In the genomic region with DNA sequence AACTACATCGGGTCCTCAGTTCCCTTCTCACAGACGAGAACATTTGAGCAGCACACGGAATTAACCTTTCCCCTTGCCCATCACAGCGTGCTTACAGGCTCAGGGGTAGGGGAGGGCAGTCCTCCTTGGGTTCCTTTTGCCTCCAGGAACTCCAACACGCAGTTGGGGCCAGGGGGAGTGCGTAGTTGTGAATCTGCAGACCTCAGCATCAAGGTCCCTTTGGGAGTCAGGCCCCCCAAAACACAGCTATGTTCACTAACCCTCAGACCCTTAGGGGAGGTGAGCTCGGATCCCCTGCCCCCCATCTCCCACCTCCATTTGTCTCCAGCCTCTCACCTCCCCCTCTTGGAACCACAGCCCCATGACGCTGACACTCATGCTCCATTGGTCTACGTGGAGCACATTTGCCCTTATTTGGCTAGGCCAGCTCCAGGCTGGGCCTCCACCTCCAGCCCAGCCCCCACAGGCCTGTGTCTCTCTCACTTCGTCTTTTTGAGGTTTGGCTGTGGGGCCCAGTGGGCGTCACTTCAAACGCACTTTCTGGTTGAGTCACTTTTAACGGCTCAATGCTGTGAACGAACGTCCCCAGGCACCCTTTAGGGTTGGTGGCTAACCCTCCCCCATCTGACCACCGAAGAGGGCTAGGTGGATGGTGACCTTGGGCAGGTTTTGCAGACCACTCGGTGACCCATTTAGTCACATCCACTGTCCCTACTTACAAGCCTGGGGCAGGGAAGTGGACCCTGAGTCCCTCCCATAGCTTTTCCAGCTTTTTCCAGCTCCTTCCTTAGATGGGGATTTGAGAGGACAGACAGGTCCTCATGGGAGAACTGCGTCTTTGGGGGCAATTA, we compare ENCODE assay signal across 8 mouse cellular contexts. TPM values are rescaled to one million over a fixed set of nuclear protein-coding genes. Genes with fewer than 3 reads are reported as not detected.
A peak's percentile ranks its signal among the peaks of the same experiment; 100 is the strongest.
DNase-seq lines count a peak whose midpoint lies in the region; ATAC-seq and TF ChIP-seq lines count a peak whose summit lies in the region.

No protein-coding gene starts in this region.

- H3K4me3 ChIP-seq in macrophage (ENCODE audit: inconsistent target) = peak overlapping the region; percentile 38

- in situ Hi-C loops in Patski (cut with MboI; ENCODE audit: low pct_unique_long_range_greater_than_20kb) = no loop called here

- POLR2A ChIA-PET in Patski (lab: Charles Lee) = interaction anchor here (1.7 kb wide), 1 partner anchor 9 kb away, joined by 4 read pairs; no protein-coding TSS in a partner anchor

- peak overlapping the region; percentile 99 for H3K27ac ChIP-seq in macrophage

- peak; percentile 42 for ATAC-seq in Patski

- CTCF ChIA-PET in Patski (lab: Charles Lee) = interaction anchor here (1.1 kb wide), 1 partner anchor 37 kb away, joined by 3 read pairs; no protein-coding TSS in a partner anchor

- H3K27me3 ChIP-seq in Patski = no peaks in the 10 kb centered on the region

- TF ChIP-seq CTCF in Patski (IDR thresholded peaks at IDR 0.05) = no peak

- WGBS in macrophage (ENCODE audit: missing documents) = under 1% methylated on average over 18 of the region's 18 CpGs

- peaks cover 27% of the 10 kb centered on the region; the same call in 1 of the 2 replicates for H3K79me2 ChIP-seq in macrophage (ENCODE audit: inconsistent target)

- peak; percentile 40 for DNase-seq in kidney, adult 11 months
- no peak for DNase-seq in kidney, adult 18-20 months
- DNase-seq in Patski (ENCODE audit: low read depth, low spot score) = no peak
- peak; percentile 98 for DNase-seq in heart, adult 11 months
- DNase-seq in kidney, postnatal 14 days = peak; percentile 18
- DNase-seq in thymus, postnatal 10 days (ENCODE audit: low spot score in 2 of 2) = peak; percentile 89 to 94
- no peak for DNase-seq in retina, embryonic 14.5 days (ENCODE audit: low spot score)

- H3K36me3 ChIP-seq in macrophage (ENCODE audit: inconsistent target) = peaks cover 4% of the 10 kb centered on the region; the same call in 1 of the 2 replicates

RNA-seq across cellular contexts. Expression of a gene that starts 10.9 kb away (rescaled TPM):
- polyA plus RNA-seq in Patski (2021) (9.5 TPM), macrophage (2018) (0.82 to 1.7 TPM (median 1.6 TPM) in 3 replicates)
- total RNA-seq in macrophage (2018; cell fraction: chromatin; rRNA removed) = 100 to 1,000 TPM in 17 of 26 experiments, 10 to 100 TPM in 9; 37.2 to 460 (median 156) TPM
- total RNA-seq in macrophage (2018; cell fraction: cytosol; rRNA removed) = 10 to 100 TPM in 2 of 26 experiments, 1 to 10 TPM in 15, under 1 TPM in 9; 0.56 to 16.9 (median 1.2) TPM
- total RNA-seq in macrophage (2018; cell fraction: nucleus; rRNA removed) = 100 to 1,000 TPM in 4 of 26 experiments, 10 to 100 TPM in 22; 16.3 to 153 (median 46.3) TPM

RNA-seq across cellular contexts. Expression of a gene that starts 12.1 kb away (rescaled TPM):
- polyA plus RNA-seq in Patski (2021) = 99.6 TPM
- 10 to 100 TPM in 14 of 26 experiments, 1 to 10 TPM in 12; 2.1 to 21.4 (median 10.3) TPM for total RNA-seq in macrophage (2018; cell fraction: chromatin; rRNA removed)
- total RNA-seq in macrophage (2018; cell fraction: cytosol; rRNA removed) = 100 to 1,000 TPM in 5 of 26 experiments, 10 to 100 TPM in 21; 65.1 to 109 (median 81.3) TPM
- total RNA-seq in macrophage (2018; cell fraction: nucleus; rRNA removed) = 10 to 100 TPM in 25 of 26 experiments, 1 to 10 TPM in 1; 9.1 to 39.1 (median 27.6) TPM
- polyA plus RNA-seq in macrophage (2018) = 69.4 to 113 TPM (median 85.3 TPM) in 3 replicates

RNA-seq across cellular contexts. Expression of a gene that starts 44.0 kb away (rescaled TPM):
- not detected for polyA plus RNA-seq in Patski (2021)
- under 1 TPM in 1 of 26 experiments, not detected in 25; 0.29 TPM for total RNA-seq in macrophage (2018; cell fraction: chromatin; rRNA removed)
- 1 to 10 TPM in 2 of 26 experiments, under 1 TPM in 20, not detected in 4; 0.07 to 1.3 (median 0.37) TPM for total RNA-seq in macrophage (2018; cell fraction: cytosol; rRNA removed)
- 1 to 10 TPM in 2 of 26 experiments, under 1 TPM in 10, not detected in 14; 0.18 to 2.7 (median 0.68) TPM for total RNA-seq in macrophage (2018; cell fraction: nucleus; rRNA removed)
- 0.19 to 2.7 TPM (median 1.0 TPM) in 3 replicates for polyA plus RNA-seq in macrophage (2018)

Comparison
In these comparisons a context has a peak if more than half of its experiments do, and no peak if none do; other contexts are left out.
1. DNase-seq: peak in kidney, adult 11 months (single experiment), heart, adult 11 months (single experiment), kidney, postnatal 14 days (single experiment) and thymus, postnatal 10 days (2 of 2); none in kidney, adult 18-20 months (single experiment), Patski (single experiment) and retina, embryonic 14.5 days (single experiment).